Mouse (Mus musculus): ENCODE results near the gene Acsf3.
A peak's percentile ranks its signal among the peaks of the same experiment; 100 is the strongest.

The Acsf3 gene

DNA sequence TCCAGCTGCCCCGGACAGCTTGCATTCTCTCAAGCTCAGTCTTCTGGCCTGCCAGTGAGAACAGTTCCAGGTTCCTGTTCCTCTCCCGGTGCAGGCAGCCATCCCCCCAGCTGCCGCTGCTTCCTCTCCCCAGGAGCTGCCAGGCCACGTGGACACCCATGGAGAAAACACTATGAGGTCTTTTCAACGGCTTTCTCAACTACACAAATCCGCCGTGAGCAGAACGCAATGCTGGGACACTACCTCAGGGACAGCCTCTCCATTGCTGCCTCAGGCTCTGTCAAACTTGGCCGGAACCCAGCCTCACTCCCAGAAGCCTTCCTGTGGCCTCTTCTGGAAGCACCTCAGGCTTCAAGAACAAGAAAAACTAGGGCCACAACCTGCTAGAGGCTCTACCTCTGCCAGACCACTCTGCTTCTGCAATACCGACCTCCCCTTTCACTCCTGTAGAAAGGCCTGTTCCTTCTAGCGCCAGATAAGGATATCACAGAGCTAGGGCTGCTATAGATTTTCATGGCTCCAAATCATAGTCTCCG lies 12.5 kb upstream of the Acsf3 start:
- no peak for DNase-seq

DNA sequence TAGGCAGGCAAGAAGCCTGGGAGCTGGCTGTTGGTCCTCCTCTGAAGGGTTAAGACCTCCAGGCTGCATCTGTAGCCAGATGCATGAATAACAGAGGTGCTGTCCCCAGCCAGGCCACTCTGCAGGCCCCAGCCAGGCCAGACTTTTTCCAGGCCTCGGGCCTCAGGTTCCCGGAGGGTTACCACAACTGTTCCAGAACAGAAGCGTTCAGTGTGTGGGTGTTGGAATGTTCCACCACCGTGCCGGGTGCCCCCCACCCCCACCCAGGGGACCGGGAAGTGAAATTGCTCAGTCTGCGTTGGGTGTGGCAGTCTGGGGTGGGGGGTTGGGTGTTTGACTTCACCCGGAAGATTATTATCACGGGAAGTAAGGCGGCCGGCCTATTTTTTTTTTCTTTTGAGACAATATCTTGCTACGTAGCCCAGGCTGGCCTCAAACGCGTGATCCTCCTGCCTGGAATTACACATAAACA lies 12.0 kb upstream of the Acsf3 start:
- no peak for DNase-seq

DNA sequence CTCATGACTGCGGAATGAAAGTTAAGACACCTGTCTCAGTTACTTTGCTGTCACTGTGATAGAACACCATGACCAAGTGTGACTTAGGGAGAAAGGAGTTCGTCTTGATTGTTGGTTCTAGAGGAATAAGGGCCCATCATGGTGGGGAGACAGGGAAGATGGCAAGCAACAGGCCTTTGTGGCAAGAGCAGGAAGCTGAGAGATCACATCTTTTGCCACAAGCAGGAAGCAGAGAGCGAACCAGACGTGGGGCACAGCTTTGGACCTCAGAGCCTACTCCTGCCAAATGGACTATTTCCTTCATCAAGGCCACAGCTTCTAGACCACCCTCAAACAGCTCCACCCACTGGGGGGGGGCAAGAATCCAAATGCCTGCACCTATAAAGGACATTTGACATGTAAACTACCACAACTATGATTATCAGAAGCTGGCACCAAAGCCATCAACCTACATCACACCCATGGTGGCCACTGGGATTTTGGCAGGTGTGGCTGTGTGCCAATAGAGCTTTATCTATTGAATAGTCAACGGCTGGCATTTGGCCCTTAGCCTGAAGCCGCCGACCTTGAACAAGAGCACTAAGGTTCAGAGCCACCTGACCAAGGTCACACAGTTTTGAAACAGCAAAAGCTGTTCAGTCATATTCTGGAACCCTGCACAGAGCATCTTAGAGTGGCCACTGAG lies 10.4 kb upstream of the Acsf3 start:
- no peak for DNase-seq

DNA sequence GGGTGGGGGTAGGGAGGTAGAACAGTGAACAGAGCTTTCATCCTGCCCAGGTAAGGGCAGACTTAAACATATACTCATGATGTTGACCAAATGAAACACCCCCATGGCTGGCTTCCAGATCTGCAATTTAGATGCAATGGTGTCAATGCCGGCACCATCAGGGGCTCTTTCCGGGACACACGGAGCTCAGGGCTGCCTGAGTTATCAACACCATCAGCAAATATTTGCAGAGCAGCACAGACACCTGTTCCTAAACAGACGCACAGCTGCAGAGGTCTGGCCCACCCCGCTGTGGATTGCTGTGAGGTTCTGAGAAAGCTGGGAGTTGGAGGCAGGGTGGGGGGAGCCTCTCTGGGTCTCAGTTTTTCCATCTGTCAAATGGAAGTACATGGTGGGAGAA lies 9.1 kb upstream of the Acsf3 start:
- DNase-seq: no peak

DNA sequence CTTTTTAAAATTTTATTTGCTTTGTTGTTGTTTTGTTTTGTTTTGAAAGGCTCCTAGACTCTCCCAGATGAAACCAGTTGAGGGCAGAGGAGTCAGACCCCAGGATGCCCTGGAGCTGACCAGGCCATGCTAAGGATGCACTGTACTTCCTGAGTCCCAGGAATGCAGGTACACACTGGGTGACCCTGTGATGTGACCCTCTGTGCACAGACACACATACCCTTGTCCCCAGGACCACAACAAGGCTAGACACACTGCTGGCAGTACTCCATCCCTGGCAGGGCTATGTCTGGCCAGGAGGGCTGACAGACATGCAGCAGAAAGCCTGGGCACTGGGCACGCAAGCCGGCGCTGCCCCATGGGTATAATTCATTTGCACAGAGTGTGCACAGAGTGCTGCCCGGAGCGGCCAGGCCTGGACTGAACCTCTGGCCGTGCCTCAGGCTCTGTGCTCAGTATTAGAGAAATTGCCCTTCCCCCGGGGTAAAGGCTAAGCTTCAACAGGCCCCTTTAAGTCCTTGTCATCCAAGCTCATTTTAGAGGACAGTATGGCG lies 8.6 kb upstream of the Acsf3 start:
- DNase-seq: no peak

DNA sequence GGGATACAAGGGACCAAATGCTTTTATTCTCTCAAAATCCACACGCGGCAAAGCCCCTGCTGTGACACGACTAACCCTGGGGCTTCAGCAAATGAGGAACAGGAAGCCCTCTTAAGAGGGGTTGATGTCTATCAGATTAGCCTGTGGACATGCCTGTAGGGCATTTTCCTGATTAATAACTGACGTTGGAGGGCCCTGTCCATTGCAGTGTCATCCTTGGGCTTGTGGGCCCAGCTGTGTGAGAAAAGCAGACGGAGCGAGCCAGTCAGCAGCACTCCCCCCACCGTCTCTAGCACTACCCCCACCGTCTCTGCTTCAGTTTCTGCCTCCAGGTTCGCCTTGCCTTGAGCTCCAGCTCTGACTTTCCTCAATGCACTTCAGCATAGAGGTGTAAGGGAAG lies 8.1 kb upstream of the Acsf3 start:
- DNase-seq: no peak

DNA sequence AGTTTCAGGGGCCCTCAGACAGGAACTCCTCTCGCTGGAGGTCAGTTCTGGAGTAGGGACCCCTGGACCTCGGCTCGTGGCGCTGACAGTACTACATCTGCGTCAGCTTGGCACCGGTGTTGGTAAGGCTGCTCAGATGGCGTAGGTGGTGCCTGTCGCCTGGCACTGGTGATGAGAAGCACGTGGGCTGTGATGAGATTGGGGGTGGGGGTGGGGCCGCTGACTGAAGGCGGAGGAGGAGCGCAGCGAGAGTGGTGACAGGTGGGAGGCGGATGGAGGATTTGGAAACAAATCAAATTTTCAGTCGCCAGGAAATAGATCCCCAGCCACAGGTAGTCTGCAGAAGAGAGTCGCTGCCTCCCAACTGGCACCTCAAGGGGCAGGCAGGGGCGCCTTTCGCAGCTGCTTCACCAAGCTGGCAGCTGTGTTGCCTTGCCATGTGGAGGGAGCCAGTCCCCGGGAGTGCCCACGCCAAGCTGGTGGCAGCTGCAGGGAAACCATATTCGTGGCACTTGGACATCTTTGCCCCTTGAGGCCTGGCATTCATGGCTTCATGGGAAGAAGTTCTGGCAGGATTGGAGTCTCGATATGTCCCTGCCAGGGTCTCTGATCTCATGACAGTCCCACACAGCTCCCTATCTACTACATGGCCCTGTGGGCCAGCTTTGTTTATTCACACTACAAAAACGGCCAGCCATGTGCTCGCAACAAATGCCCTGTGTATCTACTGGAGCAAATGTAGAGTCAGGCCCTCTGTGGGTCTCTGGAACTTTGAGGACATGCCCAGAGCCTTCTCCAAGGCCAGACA lies 5.8 kb upstream of the Acsf3 start:
- peak; percentile 61 for DNase-seq

DNA sequence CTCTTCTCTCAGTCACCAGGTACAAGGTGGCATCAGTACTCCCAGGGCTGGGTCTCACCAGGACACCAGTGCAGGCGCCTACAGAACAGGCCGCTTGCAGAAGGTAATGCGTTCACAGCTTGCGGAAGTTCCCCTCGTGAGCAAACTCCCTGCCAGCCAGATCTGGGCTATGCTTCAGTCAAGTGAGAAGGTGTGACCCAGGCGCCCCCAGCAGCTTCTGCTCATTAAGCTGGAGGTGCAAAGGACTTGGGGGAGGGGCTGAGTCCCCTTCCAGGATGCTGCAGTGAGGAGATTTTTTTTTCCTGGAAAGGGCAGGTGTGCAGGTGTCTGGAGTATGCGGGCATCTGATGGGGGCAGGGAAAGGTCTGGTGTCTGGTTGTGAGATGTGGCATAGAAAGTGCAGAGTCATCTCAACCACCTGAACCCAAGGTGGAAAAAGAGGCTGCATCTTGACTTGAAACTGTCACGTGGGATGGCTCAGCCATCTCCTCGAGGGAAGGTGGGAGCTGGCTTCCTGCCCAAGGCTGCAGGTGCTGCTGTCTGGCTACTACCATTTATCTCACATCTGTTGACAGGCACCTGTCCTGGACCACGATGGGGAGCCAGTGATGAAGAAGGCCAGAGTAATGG lies 2.7 kb upstream of the Acsf3 start:
- no peak for DNase-seq

DNA sequence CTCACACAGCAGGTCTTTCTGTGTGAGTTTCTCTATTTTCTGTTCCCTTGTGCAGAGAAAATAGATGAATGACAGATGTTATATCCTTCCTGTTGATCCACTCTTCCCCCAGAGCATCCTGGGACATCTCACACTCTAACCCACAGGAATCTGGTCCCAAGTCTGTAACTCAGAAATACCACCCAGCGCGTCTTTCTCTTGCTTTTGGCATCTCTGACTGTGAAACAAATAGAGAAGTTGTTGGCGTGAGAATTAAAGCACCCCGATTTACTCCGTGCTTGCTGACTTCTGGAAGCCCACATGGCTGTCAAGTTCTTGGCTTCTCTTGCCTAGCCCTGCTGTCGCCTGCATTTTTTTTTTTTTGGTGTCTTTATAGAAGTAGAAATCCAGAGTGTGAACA lies 2.4 kb downstream of the Acsf3 start:
- DNase-seq: no peak

DNA sequence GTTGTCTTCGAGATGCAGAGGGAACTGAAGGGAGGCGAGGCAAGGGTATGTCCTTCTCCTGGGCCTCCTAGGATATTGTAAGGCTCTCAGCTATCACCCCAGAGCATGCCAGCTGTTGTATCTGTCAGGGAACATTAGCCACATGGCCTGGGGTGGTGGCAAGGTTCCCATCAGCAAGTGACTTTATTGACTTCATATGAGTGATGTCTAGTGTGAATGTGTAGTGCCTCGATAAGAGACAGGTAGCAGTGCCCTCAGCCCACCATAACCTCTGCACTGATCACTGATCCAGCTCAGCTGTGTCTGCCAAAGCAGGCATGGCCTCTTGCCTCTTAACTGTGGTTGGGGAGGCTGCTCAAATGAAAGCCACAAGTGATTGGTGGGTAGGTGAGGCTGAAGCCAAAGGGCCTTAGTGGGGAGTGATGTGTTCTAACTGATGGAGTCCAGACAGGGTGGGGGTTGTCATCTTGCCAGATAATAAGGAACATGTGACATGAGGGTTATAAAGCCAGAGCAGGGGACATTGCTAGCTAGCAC lies 3.5 kb downstream of the Acsf3 start:
- DNase-seq: no peak

DNA sequence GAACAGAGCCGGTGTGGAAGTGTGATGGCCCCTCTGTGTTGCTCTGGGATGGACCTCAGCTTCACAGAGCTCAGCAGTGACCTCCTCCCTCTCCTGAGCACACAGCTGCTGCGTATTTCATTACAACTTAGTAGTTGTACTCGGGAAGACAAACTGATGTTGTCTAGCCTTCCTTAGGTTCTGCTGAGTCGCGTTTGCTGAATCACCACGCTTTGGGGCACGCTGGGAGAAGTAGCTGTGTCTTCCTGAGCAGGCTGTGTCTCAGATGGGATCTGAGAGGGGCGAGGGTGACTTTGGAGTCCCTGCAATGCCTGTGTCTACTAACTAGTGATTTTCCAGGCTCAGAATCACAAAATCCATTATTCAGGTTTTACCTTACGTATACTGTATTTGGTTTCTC lies 4.0 kb downstream of the Acsf3 start:
- DNase-seq: no peak

DNA sequence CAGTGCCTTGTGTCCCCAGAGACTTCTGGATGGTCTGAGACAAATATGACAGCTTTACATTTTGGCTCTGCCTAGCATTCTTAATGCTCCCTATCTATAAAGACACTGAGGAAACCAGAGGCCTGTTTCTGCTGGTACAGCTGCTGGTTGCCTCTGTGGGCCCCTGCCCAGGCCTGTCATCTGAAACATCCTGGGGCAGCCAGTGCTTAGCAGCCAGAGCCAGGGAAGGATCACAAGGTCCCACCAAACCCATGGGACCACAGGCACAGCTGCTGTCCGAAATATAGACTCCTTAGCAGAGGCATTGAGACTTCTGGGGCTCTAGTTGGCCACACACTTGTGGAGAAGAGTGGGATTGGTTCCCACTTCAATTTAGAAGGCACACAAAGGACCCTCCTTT lies 9.5 kb downstream of the Acsf3 start:
- no peak for DNase-seq

DNA sequence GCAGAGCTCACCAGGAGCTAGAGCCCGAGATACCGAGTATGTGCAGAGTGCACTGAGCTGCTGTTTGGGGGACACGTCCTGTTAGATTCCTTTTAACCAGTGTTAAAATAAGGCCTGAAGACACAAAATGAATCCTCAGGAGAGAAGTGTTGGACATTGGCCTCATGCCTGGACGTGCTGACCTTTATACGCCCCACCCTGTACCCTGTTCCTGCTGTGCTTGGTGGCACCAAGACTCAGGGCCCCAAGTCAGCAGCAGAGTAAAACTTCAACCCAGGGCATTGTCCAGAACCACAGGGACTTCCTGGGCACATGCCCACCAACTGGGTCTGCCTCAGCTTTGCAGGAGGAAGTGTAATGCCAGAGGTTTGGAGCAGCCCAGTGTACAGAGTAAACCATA lies 14.5 kb downstream of the Acsf3 start:
- no peak for DNase-seq

DNA sequence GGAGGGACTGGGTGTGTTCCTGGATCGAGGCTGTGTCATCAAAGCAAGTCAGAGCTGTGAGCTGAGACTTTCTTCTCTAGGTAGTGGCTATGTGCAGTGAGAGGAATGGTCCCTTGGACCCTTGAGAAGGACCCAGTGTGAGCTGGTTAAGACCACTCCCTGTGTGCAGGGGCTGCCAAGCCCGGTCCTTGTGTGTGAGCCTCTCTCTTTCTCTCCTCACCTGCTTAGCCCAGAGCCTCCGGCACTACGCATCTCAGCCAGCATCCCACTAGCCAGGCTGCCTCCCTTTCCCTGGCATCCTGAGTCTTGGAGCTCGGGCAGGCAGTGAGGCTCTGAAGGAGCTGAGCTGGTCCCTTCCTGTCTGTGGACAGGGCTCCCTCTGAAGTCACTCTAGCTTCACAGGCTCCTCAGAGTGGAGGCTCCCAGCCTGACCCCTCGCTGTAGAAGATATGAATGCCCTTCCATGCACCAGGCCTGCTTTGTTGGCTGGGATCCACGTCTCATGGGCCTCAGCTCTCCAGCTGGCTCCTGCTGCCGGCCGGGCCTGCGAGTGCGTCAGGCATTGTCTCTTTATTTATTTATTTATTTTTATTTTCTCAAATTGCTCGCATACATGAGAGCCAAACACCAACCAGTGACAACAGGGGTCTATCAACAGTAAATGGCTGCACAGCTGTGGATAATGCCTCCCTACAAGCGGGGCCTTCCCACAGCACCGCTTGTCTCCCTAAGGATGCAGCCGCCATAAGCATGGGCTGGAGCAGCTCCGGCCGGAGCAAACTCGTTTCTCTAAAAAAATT lies 18.3 kb downstream of the Acsf3 start:
- peak; percentile 66 for DNase-seq

DNA sequence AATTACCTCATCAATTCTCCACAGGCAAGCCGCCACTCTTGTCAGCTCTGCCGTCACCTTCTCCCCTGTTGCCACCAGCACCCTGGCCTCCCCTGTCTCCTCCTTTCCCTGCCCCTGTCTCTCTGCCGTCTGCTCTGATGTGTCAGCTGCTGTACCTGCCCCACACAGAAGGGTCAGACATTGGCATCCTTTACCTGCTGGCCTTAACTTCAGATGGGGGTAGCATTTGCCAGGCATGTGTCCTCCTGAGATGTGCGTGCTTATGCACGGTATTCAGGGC lies 18.8 kb downstream of the Acsf3 start:
- DNase-seq: no peak

DNA sequence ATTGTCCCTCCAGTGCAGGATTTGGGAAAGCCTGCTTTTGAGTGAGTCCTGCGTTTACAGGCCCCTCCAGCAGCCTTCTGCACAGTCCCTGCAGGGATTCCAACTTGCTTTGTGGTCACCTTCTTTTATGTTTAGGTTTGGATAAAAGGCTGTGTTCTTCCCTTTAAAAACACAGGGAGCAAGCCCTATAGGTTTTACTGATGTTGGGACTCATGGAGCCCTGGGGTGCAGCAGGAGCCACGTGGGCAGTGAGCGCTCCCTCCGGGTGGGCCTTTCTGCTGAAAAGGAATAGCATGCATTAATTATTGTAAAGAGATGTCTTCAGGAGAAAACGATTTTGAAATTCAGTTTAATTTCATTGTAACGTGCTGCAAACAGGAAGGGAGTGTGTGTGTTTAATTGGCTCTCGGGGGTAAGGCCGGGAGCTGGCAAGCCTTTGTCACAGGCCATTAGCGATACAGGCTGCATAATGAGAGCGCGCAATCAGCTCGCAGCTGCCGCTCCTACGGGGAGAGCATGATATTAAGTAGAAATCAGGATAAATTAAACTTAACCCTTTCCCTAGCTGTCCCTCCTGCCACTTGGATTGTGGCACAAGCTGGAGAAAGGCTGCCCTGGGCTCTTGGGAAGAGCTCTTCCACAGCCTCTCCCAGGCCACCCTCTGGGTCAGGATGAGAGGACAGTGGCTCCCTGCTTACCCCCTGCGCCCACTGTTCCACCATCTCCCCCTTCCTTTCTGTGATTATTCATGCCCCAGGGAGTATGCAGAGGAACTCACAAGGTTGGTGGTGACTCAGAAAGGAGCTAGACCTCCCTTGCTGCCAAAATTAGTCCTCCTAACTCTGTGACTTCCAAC lies 28.8 kb downstream of the Acsf3 start:
- no peak for DNase-seq

DNA sequence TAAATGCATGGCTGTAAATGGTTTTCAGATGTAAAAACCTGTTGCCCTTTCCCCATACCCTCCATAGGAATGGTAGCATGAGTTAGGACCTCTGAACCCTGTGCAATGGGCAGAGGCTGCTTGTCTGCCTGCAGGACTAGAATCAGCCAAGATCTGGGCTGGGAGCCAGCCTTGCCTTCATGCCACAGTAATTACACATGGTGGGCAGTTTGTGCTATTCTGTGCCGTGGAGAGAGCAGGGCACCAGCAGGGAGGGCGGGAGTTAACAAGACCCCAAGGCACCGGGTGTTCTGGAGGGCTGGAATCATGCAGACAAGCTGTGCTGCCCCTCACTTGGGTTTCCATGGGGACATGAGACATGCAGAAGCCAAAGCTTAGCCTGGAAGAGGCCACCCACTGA lies 30.1 kb downstream of the Acsf3 start:
- peak; percentile 61 for DNase-seq

DNA sequence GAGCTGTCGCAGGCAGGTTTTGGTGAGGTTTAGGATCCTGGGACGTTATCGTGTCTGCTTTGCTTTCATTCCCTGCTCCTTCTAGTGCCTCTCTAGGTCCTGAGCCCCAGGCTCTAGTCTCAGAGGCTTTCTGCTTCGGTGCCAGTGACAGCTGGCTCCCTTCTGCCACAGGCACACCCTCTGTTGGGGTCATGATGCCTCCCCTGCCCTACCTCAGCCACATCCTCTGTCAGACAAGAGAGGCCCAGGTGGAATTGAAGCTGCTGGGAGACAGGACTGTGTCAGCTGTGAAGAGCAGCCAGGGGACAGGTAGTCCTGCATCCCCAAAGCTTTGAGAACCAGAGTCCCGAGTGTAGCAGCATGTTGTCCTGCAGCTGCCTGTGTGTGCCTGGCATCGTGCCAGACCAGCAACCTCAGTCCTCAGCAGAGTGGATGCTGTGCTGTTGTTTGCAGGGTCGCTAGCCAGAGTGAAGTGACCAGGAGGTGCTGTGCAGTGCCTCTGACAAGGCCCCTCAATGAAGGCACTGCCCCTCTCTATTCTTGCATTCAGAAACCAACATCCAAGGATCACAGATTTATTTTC lies 31.8 kb downstream of the Acsf3 start:
- DNase-seq: no peak

DNA sequence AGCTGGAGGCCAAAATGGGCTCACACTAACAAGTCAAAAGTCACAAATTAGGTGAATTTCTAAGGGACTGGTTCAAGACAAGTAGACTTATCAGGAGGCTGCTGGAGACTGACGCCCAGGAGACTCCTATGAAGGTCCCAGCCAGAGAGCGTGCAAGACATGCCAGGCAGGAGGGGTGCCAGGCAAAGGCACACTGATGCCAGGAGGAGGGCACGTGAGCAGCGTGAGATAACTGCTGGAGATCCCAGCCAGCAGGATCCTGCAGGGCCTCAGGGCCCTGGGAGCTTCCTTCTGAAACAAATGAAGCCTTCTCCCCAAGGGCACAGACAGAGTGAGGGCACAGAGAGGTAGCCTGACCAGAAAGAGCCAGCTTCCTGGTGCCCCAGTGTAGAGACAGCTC lies 32.6 kb downstream of the Acsf3 start:
- no peak for DNase-seq

DNA sequence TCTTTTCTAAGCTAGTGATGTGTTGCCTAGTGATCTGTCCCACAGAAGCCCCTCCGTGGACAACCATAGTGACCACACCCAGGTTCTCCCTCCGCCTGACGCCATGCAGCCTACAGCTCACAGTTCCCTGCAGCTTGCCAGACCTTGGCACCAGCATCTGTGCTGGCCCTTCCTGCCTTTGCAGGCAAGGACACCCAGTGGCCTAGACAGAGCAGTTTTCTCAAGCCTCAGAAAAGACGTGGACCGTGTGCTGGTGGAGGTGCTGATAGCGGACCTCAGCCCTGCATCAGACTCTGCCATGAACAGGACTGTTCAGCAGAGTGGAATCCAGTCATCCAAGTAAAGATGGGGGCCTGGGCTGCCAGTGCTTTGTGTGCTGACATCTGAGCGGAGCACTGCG lies 35.1 kb downstream of the Acsf3 start:
- no peak for DNase-seq

DNA sequence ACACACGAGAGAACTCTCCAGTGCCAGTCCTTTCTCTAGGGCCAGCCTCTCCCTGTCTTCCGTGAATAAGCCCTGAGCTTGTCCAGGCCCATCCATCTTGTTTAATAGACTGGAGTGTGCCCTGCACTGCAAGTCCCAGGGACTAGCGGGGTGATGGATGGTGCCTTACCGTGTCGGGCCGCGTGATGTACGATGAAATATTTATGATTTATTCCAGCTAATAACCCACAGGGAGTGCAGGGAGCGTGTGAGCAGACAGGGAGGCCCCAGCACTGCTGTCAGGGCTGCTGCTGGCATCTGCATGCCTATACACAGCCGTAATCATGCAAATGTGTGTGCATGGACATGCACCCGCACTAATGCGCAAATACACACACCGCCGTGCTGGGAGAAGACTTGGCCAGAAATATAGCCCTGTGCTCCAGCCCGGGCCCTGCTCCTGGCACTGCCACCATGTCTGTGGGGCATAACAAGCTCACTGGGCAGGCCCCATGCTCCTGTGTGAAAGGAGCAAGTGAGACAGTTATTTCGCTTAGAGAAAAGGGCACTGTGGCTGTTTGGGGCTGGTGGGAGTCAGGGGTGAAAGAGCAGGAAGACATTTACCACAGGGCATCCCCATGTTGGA lies 36.7 kb downstream of the Acsf3 start:
- DNase-seq: no peak
